Mouse (Mus musculus) stomach, postnatal 0 days (tissue): ENCODE data around the gene Arl14. TPM values are rescaled to one million over a fixed set of nuclear protein-coding genes. Genes with fewer than 3 reads are reported as not detected.

ENCODE experiments used
- ATAC-seq: fragments of 200-750 bp; cut with Nextera tagmentation; 2 replicates; pipeline ENCODE4 v1.8.0; 2017; ENCODE audit not compliant: low FRiP score, low TSS enrichment
- DNase-seq: peaks from one replicate; pipeline ENCODE4 v3.0.0-alpha.2; 2016; ENCODE audit warnings: low spot score
- H3K27ac ChIP-seq: fragments of 300-500 bp; sonication (generic); replicated peaks from 2 replicates; pipeline ENCODE4 v1.5.1; 2014; ENCODE audit warnings: mild to moderate bottlenecking, control low read depth
- H3K27me3 ChIP-seq: fragments of 300-500 bp; sonication (generic); 2 replicates; pipeline ENCODE4 v1.6.1; 2014; ENCODE audit warnings: low read length; ENCODE audit not compliant: control insufficient read depth, insufficient read depth
- H3K36me3 ChIP-seq: fragments of 300-500 bp; sonication (generic); 2 replicates; pipeline ENCODE4 v1.6.1; 2014; ENCODE audit warnings: low read length, mixed read lengths; ENCODE audit not compliant: control insufficient read depth, insufficient read depth
- H3K4me1 ChIP-seq: fragments of 300-500 bp; sonication (generic); replicated peaks from 2 replicates; pipeline ENCODE4 v1.6.1; 2014; ENCODE audit warnings: antibody characterized with exemption; ENCODE audit not compliant: control insufficient read depth, insufficient read depth
- H3K4me2 ChIP-seq: fragments of 300-500 bp; sonication (generic); replicated peaks from 2 replicates; pipeline ENCODE4 v1.6.1; 2014; ENCODE audit warnings: low read depth, mild to moderate bottlenecking, control low read depth, moderate library complexity
- H3K4me3 ChIP-seq: fragments of 300-500 bp; sonication (generic); 2 replicates; pipeline ENCODE4 v1.5.1; 2014; ENCODE audit warnings: low read depth, low read length, control low read depth
- H3K9ac ChIP-seq: fragments of 300-500 bp; sonication (generic); 2 replicates; pipeline ENCODE4 v1.6.1; 2014; ENCODE audit warnings: mild to moderate bottlenecking, low read length, control low read depth, mixed read lengths
- H3K9me3 ChIP-seq: fragments of 300-500 bp; sonication (generic); 2 replicates; pipeline ENCODE4 v1.6.1; 2016; ENCODE audit warnings: low read length; ENCODE audit not compliant: control insufficient read depth
- CTCF ChIP-seq: IDR thresholded peaks from 2 replicates; pipeline ENCODE4 v1.5.1; 2016; ENCODE audit warnings: antibody characterized with exemption, low read depth, mild to moderate bottlenecking, moderate library complexity
- EP300 ChIP-seq: optimal IDR thresholded peaks from 2 replicates; pipeline ENCODE3; 2016; ENCODE audit warnings: antibody characterized with exemption
- WGBS: fragments of 180-500 bp; shearing (Covaris S2); extraction: QIAGEN DNeasy Blood & Tissue Kit; methylation state at CpG from one replicate; pipeline ENCODE4 v1.1.7; 2014; 5-methylcytosine and 5-hydroxymethylcytosine counted together
- polyA plus RNA-seq: library from polyadenylated mRNA; unstranded; fragments of >200 nt; fragmentation: Nextera tagmentation; extraction: Ambion mirVana; gene quantifications from 2 replicates; pipeline ENCODE4 v1.2.1, GENCODE M21; 2015

Gene Arl14
- 31.5 and 39.8 TPM in 2 replicates for polyA plus RNA-seq

DNA sequence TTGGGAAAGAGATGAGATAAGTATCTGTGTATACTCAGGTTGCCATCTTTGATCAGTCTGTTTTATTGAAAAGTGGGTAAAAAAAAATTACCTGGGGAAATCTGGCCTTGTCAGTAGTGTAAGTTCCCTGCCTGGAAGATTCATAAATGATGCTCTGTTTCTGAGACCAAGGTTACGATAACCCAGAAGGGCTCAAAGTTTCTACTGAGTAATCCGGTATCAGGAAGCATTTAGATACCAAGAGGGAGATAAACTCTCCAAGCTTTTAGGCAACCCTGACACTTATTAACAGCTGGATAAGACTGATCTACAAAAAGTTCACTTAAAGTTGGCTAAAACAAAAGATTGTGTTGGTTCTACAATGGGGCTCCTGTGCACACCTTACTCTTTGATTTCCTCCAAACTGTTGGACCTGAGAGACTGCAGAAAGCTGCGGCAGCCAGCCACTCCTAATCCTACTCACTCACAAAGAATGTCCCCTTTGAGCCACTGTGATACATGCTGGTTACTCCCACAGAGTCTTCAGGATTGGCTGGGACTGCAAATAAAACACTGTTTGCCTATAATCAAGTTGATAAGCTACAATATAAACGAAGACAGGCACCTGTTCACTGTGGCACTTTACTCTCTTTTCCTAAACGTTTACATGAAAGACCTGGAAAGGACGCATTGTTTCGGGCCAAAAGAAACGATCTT lies at the start of gene Arl14:
Arl14 (plus strand) TSS at position 614 of the 696 bp plus-strand sequence.
- DNase-seq (peak; percentile 68), ATAC-seq (peak; percentile 94)
- 38% methylated on average over 8 of the region's 8 CpGs for WGBS
- H3K4me2 ChIP-seq: peak within 1 kb of the TSS; percentile 44
- H3K4me3 ChIP-seq: peak within 1 kb of the TSS; percentile 38
- H3K27ac ChIP-seq: peak within 1 kb of the TSS; percentile 84
- no peaks in the 10 kb centered on the region for H3K9me3 ChIP-seq
- no peaks in the 10 kb centered on the region for H3K4me1 ChIP-seq
- TF ChIP-seq EP300 (no peak), CTCF (no peak)
- no peaks in the 10 kb centered on the region for H3K36me3 ChIP-seq
- peak within 1 kb of the TSS; percentile 47 for H3K9ac ChIP-seq
- no peaks in the 10 kb centered on the region for H3K27me3 ChIP-seq

DNA sequence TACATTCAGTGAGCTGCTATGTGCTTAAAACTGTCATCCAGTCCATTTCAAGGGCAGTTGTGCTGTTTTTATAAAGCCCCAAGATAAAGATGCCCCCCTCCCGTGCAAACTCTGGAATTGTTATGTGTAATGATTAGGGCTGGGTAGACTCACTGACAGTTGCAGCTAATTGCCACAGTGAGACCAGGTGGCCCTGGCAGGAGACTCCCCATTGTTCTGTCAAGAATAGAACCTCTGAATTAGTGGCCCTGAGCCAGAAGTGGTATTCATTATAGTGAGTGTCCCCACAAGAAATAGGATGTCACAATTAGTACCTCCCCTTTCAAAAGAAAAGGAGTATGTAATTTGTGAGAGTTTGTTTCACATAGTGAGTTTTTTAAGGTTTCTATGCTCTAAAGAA lies 47.0 kb upstream of the Arl14 start:
- TF ChIP-seq EP300 (no peak), CTCF (no peak)
- ATAC-seq (no peak), DNase-seq (no peak)
- Histone ChIP-seq H3K4me3 (no peak overlapping the region), H3K36me3 (no peaks in the 10 kb centered on the region), H3K4me2 (no peak overlapping the region), H3K4me1 (no peaks in the 10 kb centered on the region), H3K9me3 (no peaks in the 10 kb centered on the region), H3K27me3 (no peaks in the 10 kb centered on the region), H3K9ac (no peak overlapping the region), H3K27ac (no peak overlapping the region)
- WGBS: 55% methylated on average over 1 of the region's 1 CpGs

DNA sequence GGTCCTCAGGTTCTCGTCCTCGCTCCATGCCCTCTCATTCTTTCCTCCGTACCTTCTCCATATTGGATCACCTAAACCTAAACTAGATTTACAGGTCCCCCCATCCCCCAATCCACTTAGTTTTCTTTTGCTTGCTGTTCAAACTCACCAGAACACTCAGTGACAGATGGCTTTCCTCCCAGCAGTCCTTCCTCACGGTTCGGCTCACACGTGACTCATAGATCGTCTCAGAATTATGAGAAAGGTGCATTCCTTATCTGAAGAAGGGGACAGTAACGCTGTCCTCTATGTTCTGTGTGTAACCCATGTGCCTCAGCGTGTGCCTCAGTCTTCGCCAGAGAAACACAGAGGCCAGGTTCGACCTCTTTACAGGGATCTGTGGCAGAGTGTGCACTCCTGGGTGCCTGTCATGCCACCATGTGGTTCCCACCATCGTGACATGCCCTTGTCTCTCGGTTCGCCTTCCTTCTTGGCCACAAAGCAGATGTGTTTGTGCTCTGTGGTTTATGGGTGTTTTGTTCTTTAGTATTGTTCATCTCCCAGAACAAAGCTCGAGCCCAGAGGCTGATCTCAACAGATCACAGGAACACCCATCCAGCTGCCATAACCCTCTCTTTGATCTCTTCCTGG lies 44.9 kb upstream of the Arl14 start:
- TF ChIP-seq CTCF (no peak), EP300 (no peak)
- H3K27me3 ChIP-seq: no peaks in the 10 kb centered on the region

GRCm38 (mm10) chr3:69177914-69178313 lies 44.3 kb upstream of the Arl14 start:
- no peak overlapping the region for H3K27ac ChIP-seq
- TF ChIP-seq EP300: no peak
- no peak for TF ChIP-seq CTCF
- DNase-seq (no peak), ATAC-seq (no peak)
- H3K9ac ChIP-seq: no peak overlapping the region
- no peaks in the 10 kb centered on the region for H3K36me3 ChIP-seq
- H3K4me2 ChIP-seq: no peak overlapping the region
- H3K4me3 ChIP-seq: no peak overlapping the region
- H3K27me3 ChIP-seq: no peaks in the 10 kb centered on the region
- H3K4me1 ChIP-seq: no peaks in the 10 kb centered on the region
- H3K9me3 ChIP-seq: no peaks in the 10 kb centered on the region

More for the DNA sequence above, 44.9 kb upstream of the Arl14 start:
- Histone ChIP-seq H3K9me3 (no peaks in the 10 kb centered on the region), H3K27ac (no peak overlapping the region), H3K4me3 (no peak overlapping the region), H3K9ac (no peak overlapping the region), H3K4me1 (no peaks in the 10 kb centered on the region), H3K36me3 (no peaks in the 10 kb centered on the region), H3K4me2 (no peak overlapping the region)
- DNase-seq (no peak), ATAC-seq (no peak)
- WGBS: 70% methylated on average over 15 of the region's 15 CpGs

DNA sequence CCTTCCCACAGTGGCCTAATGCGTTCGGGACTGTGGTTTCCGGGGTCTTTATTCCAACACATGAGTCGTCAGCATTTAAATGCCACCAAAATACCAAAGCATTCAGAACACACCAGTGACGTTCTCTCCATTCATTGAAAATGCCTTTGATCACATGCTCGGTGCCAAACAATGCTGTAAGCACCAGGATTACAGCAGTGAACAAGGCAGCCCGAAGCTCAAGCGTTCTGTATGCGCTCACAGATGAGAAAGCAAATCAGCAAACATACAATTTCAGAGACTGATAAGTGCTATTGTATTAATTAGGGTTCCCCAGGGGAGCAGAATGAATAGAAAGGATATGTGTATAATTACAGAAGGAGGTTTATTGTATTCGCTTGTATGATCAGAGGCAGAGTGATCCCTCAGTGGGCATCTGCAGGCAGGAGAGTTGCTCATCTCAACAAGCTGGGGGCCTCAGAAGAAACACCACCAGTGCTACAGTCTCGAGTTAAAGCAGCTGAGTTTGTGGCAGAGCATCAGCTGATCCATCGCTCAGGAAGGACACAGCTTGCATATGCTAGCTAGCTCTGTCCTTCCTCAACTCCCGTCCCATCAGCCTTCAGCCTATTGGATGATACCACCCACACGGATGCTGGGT lies 43.7 kb upstream of the Arl14 start:
- Histone ChIP-seq H3K36me3 (no peaks in the 10 kb centered on the region), H3K27me3 (no peaks in the 10 kb centered on the region), H3K4me2 (no peak overlapping the region), H3K27ac (no peak overlapping the region), H3K4me3 (no peak overlapping the region), H3K4me1 (no peaks in the 10 kb centered on the region), H3K9ac (no peak overlapping the region), H3K9me3 (no peaks in the 10 kb centered on the region)
- no peak for DNase-seq
- TF ChIP-seq CTCF (no peak), EP300 (no peak)
- WGBS: 72% methylated on average over 14 of the region's 14 CpGs
- ATAC-seq: no peak

DNA sequence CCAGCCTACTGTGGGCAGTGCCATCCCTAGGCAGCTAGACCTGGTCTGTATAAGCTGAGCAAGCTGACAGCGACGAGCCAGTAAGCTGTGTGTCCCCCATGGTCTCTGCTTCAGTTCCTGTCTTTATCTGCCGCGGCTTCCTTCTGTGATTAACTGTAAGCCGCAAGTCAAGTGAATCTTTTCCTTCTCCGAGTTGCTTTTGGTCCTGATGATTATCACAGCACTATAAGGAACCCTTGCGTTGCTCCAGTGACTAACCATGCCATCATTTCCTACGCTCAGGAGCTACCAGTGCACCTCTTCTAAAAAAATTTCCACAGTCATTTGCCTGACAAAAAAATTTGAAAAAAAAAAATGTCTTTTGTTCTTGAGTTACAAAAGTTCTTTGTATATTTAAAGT lies 40.7 kb upstream of the Arl14 start:
- H3K4me3 ChIP-seq: no peak overlapping the region
- WGBS: 88% methylated on average over 8 of the region's 8 CpGs

More for the DNA sequence above, 40.7 kb upstream of the Arl14 start:
- H3K9me3 ChIP-seq: no peaks in the 10 kb centered on the region
- no peak for TF ChIP-seq CTCF
- TF ChIP-seq EP300: no peak
- no peak for DNase-seq
- H3K4me2 ChIP-seq: no peak overlapping the region
- no peaks in the 10 kb centered on the region for H3K4me1 ChIP-seq
- H3K27ac ChIP-seq: no peak overlapping the region
- H3K9ac ChIP-seq: no peak overlapping the region
- ATAC-seq: no peak
- no peaks in the 10 kb centered on the region for H3K36me3 ChIP-seq
- H3K27me3 ChIP-seq: no peaks in the 10 kb centered on the region
